Mouse (Mus musculus) heart, adult 11 months (tissue): ENCODE data around the gene Gm8300.
"Not testable (repeated sequence)": the region's sequence is repeated elsewhere in the genome, so short reads cannot be mapped to it uniquely, and the experiment has no call there.

ENCODE experiments used
- DNase-seq: peaks from one replicate; pipeline ENCODE4 v3.0.0; 2022

Gene Gm8300

GRCm38 (mm10) chr12:87514016-87514415, at the start of gene Gm8300:
Gene Gm8300, plus strand, starts transcription at chr12:87514316.
- DNase-seq: peak; percentile 37

GRCm38 (mm10) chr12:87464678-87465297, 49.3 kb upstream of the Gm8300 start:
- DNase-seq: no peak

GRCm38 (mm10) chr12:87470263-87471136, 43.6 kb upstream of the Gm8300 start:
- DNase-seq: no peak

- no peak for DNase-seq
Observed at GRCm38 (mm10) chr12:87471421-87471963, 42.6 kb upstream of the Gm8300 start.

- DNase-seq: peak; percentile 99
Observed at GRCm38 (mm10) chr12:87471964-87472786, 41.9 kb upstream of the Gm8300 start, which contains the start of gene Snw1. Gene Snw1, minus strand, starts transcription at chr12:87472274.

- no peak for DNase-seq
Observed at GRCm38 (mm10) chr12:87474756-87475155, 39.4 kb upstream of the Gm8300 start.

- not testable (repeated sequence) for DNase-seq
Observed at GRCm38 (mm10) chr12:87482482-87482881, 31.6 kb upstream of the Gm8300 start.

- DNase-seq: not testable (repeated sequence)
Observed at GRCm38 (mm10) chr12:87488683-87489082, 25.4 kb upstream of the Gm8300 start.

- not testable (repeated sequence) for DNase-seq
Observed at GRCm38 (mm10) chr12:87494421-87494820, 19.7 kb upstream of the Gm8300 start, which contains the start of gene Gm5788. Gene Gm5788, plus strand, starts transcription at chr12:87494721.

GRCm38 (mm10) chr12:87519616-87520015, 5.5 kb downstream of the Gm8300 start:
- DNase-seq: peak; percentile 55

- no peak for DNase-seq
Observed at GRCm38 (mm10) chr12:87543927-87544326, 29.8 kb downstream of the Gm8300 start.

- DNase-seq: not testable (repeated sequence)
Observed at GRCm38 (mm10) chr12:87550628-87551027, 36.5 kb downstream of the Gm8300 start.
